Mouse (Mus musculus): ENCODE measurements around the gene Tas1r3. TPM values are rescaled to one million over a fixed set of nuclear protein-coding genes. Genes with fewer than 3 reads are reported as not detected.

Tas1r3 gene
- total and polyA plus RNA-seq, 3 experiments = 0.62 to 54.9 (median 1.1) TPM

DNA sequence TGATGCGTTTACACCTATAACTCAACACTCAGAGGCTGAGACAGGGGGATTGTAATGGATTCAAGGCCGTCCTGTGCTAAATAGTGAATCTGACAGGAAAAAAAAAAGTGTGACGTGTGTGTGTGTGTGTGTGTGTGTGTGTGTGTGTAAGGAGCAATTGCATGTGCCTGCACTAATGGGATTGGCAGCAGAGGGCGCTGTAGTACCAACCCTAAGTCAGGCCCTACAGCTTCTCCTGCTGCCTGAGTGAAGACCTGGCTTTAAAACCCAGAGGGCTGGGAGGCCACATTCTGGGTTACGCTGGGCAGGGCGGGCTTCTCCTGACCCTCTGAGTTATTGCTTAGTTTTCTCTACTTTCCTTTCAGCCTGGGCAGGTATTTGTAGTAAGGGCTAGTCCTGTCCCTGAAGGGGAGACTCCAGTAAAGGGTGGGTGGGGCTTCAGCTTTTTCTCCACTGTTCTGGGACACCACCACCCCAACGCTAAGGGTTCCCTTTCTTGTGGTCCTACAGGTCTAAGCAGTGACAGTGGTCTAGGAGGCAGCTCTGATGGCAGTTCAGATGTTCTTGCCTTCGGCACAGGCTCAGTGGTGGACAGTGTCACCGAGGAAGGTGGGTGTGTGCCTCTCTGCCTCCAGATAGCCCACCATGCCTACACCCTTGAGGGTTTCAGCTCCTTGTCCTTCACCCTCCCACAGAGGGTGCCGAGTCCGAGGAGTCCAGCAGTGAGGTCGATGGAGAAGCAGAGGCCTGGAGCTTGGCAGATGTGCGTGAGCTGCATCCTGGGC is 41.3 kb upstream of the Tas1r3 start:
- no peak overlapping the region for H3K4me3 ChIP-seq (ENCODE audit: control insufficient read depth in 1 of 2, insufficient read depth in 1 of 2, low read depth in 2 of 2, low read length in 2 of 2)
- no peaks in the 10 kb centered on the region for H3K27me3 ChIP-seq (ENCODE audit: control insufficient read depth in 1 of 2, insufficient read depth in 2 of 2, low read length in 2 of 2)
- no peak overlapping the region for H3K9ac ChIP-seq (ENCODE audit: control insufficient read depth, low read depth, low read length, poor library complexity, severe bottlenecking)
- no peaks in the 10 kb centered on the region for H3K79me2 ChIP-seq (ENCODE audit: control insufficient read depth, insufficient read depth, low read length, poor library complexity)
- peak; percentile 26 for TF ChIP-seq RAD21 (IDR thresholded peaks at IDR 0.05; ENCODE audit: low read depth, low read length)
- TF ChIP-seq ZC3H11A (IDR thresholded peaks at IDR 0.05; ENCODE audit: low read depth, low read length) = no peak
- no peak for TF ChIP-seq MXI1 (IDR thresholded peaks at IDR 0.05; ENCODE audit: low read depth, low read length)
- no peak for TF ChIP-seq KAT2A (conservative IDR thresholded peaks at IDR 0.05; ENCODE audit: low read depth, low read length)
- no peak for TF ChIP-seq TBP (IDR thresholded peaks at IDR 0.05; ENCODE audit: low read depth, low read length)
- no peak for TF ChIP-seq CHD2 (IDR thresholded peaks at IDR 0.05; ENCODE audit: low read length)
- TF ChIP-seq SIN3A (IDR thresholded peaks at IDR 0.05; ENCODE audit: low read length) = no peak
- TF ChIP-seq ZKSCAN1 (IDR thresholded peaks at IDR 0.05; ENCODE audit: low read depth, low read length) = no peak
- TF ChIP-seq CTCF (IDR thresholded peaks at IDR 0.05 in 2 of 3, conservative IDR thresholded peaks at IDR 0.05 in 1 of 3; ENCODE audit: control insufficient read depth in 1 of 3, insufficient read depth in 1 of 3, low read depth in 2 of 3, low read length in 3 of 3, poor library complexity in 1 of 3, severe bottlenecking in 1 of 3) = peak; percentile 28 to 71 (median 53); a peak in 5 of 6 replicates
- no peak for TF ChIP-seq ZMIZ1 (IDR thresholded peaks at IDR 0.05; ENCODE audit: low read depth, low read length)
- TF ChIP-seq RCOR1 (IDR thresholded peaks at IDR 0.05; ENCODE audit: low read depth, low read length) = no peak
- peak; percentile 30; the same call in 1 of the 2 replicates for TF ChIP-seq SMC3 (IDR thresholded peaks at IDR 0.05; ENCODE audit: low read depth, low read length)
- no peak for TF ChIP-seq POLR2AphosphoS5 (IDR thresholded peaks at IDR 0.05; ENCODE audit: borderline replicate concordance, low read depth, low read length)
- peak; percentile 73 for DNase-seq (ENCODE audit: low read depth, low spot score)
- no peaks in the 10 kb centered on the region for H3K4me1 ChIP-seq (ENCODE audit: control insufficient read depth in 1 of 2, insufficient read depth in 2 of 2, low read length in 2 of 2)
- H3K36me3 ChIP-seq (ENCODE audit: control insufficient read depth in 1 of 2, insufficient read depth in 2 of 2, low read length in 2 of 2) = peaks cover 0 to 2% of the 10 kb centered on the region in 2 experiments; a peak in 1 of 4 replicates
- no peak overlapping the region for H3K27ac ChIP-seq (ENCODE audit: control insufficient read depth, low read depth, low read length)
- no peaks in the 10 kb centered on the region for H3K9me3 ChIP-seq (replicated peaks; ENCODE audit: insufficient read depth, low read length)

DNA sequence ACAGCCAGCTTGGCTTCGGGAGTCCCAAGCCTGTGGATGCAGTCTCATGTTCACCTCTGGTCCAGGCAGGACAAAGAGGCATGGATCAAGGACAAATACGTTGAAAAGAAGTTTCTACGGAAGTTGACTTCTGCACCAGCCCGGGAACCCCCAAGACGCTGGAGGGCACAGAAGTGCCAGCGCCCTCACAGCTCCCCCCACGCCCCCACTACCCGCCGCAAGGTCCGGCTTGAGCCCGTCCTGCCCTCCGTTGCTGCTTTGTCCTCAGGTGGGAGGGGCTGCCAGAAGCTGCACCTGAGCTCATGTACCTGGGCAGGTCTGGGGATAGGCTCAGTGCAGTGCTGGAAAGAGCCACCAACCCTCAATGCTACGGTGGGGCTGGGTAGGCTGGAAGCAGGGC is 40.1 kb upstream of the Tas1r3 start:
- DNase-seq (ENCODE audit: low read depth, low spot score) = no peak
- Histone ChIP-seq H3K79me2 (ENCODE audit: control insufficient read depth, insufficient read depth, low read length, poor library complexity) (no peaks in the 10 kb centered on the region), H3K36me3 (ENCODE audit: control insufficient read depth in 1 of 2, insufficient read depth in 2 of 2, low read length in 2 of 2) (peaks cover 0 to 2% of the 10 kb centered on the region in 2 experiments; a peak in 1 of 4 replicates), H3K9ac (ENCODE audit: control insufficient read depth, low read depth, low read length, poor library complexity, severe bottlenecking) (no peak overlapping the region), H3K4me3 (ENCODE audit: control insufficient read depth in 1 of 2, insufficient read depth in 1 of 2, low read depth in 2 of 2, low read length in 2 of 2) (no peak overlapping the region), H3K27ac (ENCODE audit: control insufficient read depth, low read depth, low read length) (no peak overlapping the region), H3K9me3 (replicated peaks; ENCODE audit: insufficient read depth, low read length) (no peaks in the 10 kb centered on the region), H3K27me3 (ENCODE audit: control insufficient read depth in 1 of 2, insufficient read depth in 2 of 2, low read length in 2 of 2) (no peaks in the 10 kb centered on the region), H3K4me1 (ENCODE audit: control insufficient read depth in 1 of 2, insufficient read depth in 2 of 2, low read length in 2 of 2) (no peaks in the 10 kb centered on the region)
- TF ChIP-seq RAD21 (IDR thresholded peaks at IDR 0.05; ENCODE audit: low read depth, low read length) (no peak), POLR2A (IDR thresholded peaks at IDR 0.05; ENCODE audit: control insufficient read depth in 1 of 2, insufficient read depth in 1 of 2, low read depth in 1 of 2, low read length in 2 of 2, poor library complexity in 1 of 2) (no peak), E2F4 (IDR thresholded peaks at IDR 0.05; ENCODE audit: borderline replicate concordance, low read depth, low read length) (no peak), GABPA (IDR thresholded peaks at IDR 0.05; ENCODE audit: low read depth, low read length) (no peak), POLR2AphosphoS2 (IDR thresholded peaks at IDR 0.05; ENCODE audit: low read length) (no peak), ZMIZ1 (IDR thresholded peaks at IDR 0.05; ENCODE audit: low read depth, low read length) (no peak), MAZ (IDR thresholded peaks at IDR 0.05; ENCODE audit: low read depth, low read length) (no peak), SIN3A (IDR thresholded peaks at IDR 0.05; ENCODE audit: low read length) (no peak), ZC3H11A (IDR thresholded peaks at IDR 0.05; ENCODE audit: low read depth, low read length) (no peak), CHD1 (IDR thresholded peaks at IDR 0.05; ENCODE audit: low read depth, low read length) (no peak), MXI1 (IDR thresholded peaks at IDR 0.05; ENCODE audit: low read depth, low read length) (no peak), UBTF (IDR thresholded peaks at IDR 0.05; ENCODE audit: borderline replicate concordance, insufficient read depth, low read depth, low read length) (no peak), NRF1 (IDR thresholded peaks at IDR 0.05; ENCODE audit: insufficient read depth, low read depth, low read length, poor library complexity, severe bottlenecking) (no peak), MYB (IDR thresholded peaks at IDR 0.05; ENCODE audit: low read depth, low read length) (no peak), BHLHE40 (IDR thresholded peaks at IDR 0.05; ENCODE audit: borderline replicate concordance, low read depth, low read length) (no peak), CTCF (IDR thresholded peaks at IDR 0.05 in 2 of 3, conservative IDR thresholded peaks at IDR 0.05 in 1 of 3; ENCODE audit: control insufficient read depth in 1 of 3, insufficient read depth in 1 of 3, low read depth in 2 of 3, low read length in 3 of 3, poor library complexity in 1 of 3, severe bottlenecking in 1 of 3) (no peak), MAX (IDR thresholded peaks at IDR 0.05; ENCODE audit: low read length) (no peak), ZNF384 (IDR thresholded peaks at IDR 0.05; ENCODE audit: low read depth, low read length) (no peak), ETS1 (IDR thresholded peaks at IDR 0.05; ENCODE audit: low read depth, low read length) (no peak)

Measured in MEL (cell line).